Mouse (Mus musculus) forebrain, embryonic 16.5 days (tissue): Measurements from ENCODE around the gene Gm39566. TPM values are rescaled to one million over a fixed set of nuclear protein-coding genes. Genes with fewer than 3 reads are reported as not detected.

Source experiments
- polyA plus RNA-seq: library from polyadenylated mRNA; unstranded; fragments of >200 nt; fragmentation: Nextera tagmentation; extraction: Ambion mirVana; gene quantifications from 2 replicates; pipeline ENCODE4 v1.2.1, GENCODE M21; 2015

Gm39566 gene
- polyA plus RNA-seq, 1 experiment from 2014 or later = not detected

Other genes with a start within 250 kb of the Gm39566 start
- 27.3 and 28.6 TPM in 2 replicates for gene Wrap53, start 235.0 kb downstream of the Gm39566 start, polyA plus RNA-seq
- 103 and 109 TPM in 2 replicates for gene Trp53, start 234.9 kb downstream of the Gm39566 start, polyA plus RNA-seq
- gene Atp1b2, start 209.4 kb downstream of the Gm39566 start, polyA plus RNA-seq = 30.2 and 33.8 TPM in 2 replicates
- not detected in 2 replicates for gene Shbg, start 197.4 kb downstream of the Gm39566 start, polyA plus RNA-seq
- 17.3 and 23.8 TPM in 2 replicates for gene Sat2, start 193.3 kb downstream of the Gm39566 start, polyA plus RNA-seq
- 37.1 and 47.7 TPM in 2 replicates for gene Fxr2, start 182.3 kb downstream of the Gm39566 start, polyA plus RNA-seq
- gene Sox15, start 160.0 kb downstream of the Gm39566 start, polyA plus RNA-seq = not detected in 2 replicates
- gene Mpdu1, start 152.7 kb downstream of the Gm39566 start, polyA plus RNA-seq = 82.1 and 90.4 TPM in 2 replicates
- gene Cd68, start 149.1 kb downstream of the Gm39566 start, polyA plus RNA-seq = 6.4 and 7.8 TPM in 2 replicates
- gene Eif4a1, start 142.9 kb downstream of the Gm39566 start, polyA plus RNA-seq = 563 and 599 TPM in 2 replicates
- 97.0 and 115 TPM in 2 replicates for gene Senp3, start 133.2 kb downstream of the Gm39566 start, polyA plus RNA-seq
- gene Tnfsf13, start 129.5 kb downstream of the Gm39566 start, polyA plus RNA-seq = 0.34 and 0.46 TPM in 2 replicates
- 1.1 and 1.2 TPM in 2 replicates for gene Tnfsf12, start 119.4 kb downstream of the Gm39566 start, polyA plus RNA-seq
- gene Tnfsfm13, start 119.2 kb downstream of the Gm39566 start, polyA plus RNA-seq = 0.81 and 1.2 TPM in 2 replicates
- gene Polr2a, start 56.7 kb downstream of the Gm39566 start, polyA plus RNA-seq = 16.4 and 18.1 TPM in 2 replicates
- 0.16 and 0.18 TPM in 2 replicates for gene Slc35g3, start 53.3 kb downstream of the Gm39566 start, polyA plus RNA-seq
- 3.3 and 3.6 TPM in 2 replicates for gene Zbtb4, start 49.4 kb downstream of the Gm39566 start, polyA plus RNA-seq
- gene Chrnb1, start 19.4 kb downstream of the Gm39566 start, polyA plus RNA-seq = 1.2 TPM in 2 replicates
- 5.2 and 5.9 TPM in 2 replicates for gene Fgf11, start 13.4 kb downstream of the Gm39566 start, polyA plus RNA-seq
- 0.45 and 0.77 TPM in 2 replicates for gene Tmem102, start 9.7 kb downstream of the Gm39566 start, polyA plus RNA-seq
- gene Spem2, start 3.2 kb upstream of the Gm39566 start, polyA plus RNA-seq = not detected in 2 replicates
- 0.72 and 0.75 TPM in 2 replicates for gene Spem1, start 6.9 kb upstream of the Gm39566 start, polyA plus RNA-seq
- 18.7 and 22.8 TPM in 2 replicates for gene Nlgn2, start 22.5 kb upstream of the Gm39566 start, polyA plus RNA-seq
- 254 and 272 TPM in 2 replicates for gene Tmem256, start 23.2 kb upstream of the Gm39566 start, polyA plus RNA-seq
- gene Plscr3, start 31.1 kb upstream of the Gm39566 start, polyA plus RNA-seq = 55.0 and 57.7 TPM in 2 replicates
- 0.29 and 0.39 TPM in 2 replicates for gene Tnk1, start 43.4 kb upstream of the Gm39566 start, polyA plus RNA-seq
- not detected in 2 replicates for gene Tmem95, start 62.7 kb upstream of the Gm39566 start, polyA plus RNA-seq
- gene Kctd11, start 66.1 kb upstream of the Gm39566 start, polyA plus RNA-seq = 1.3 and 1.9 TPM in 2 replicates
- 0.48 and 0.49 TPM in 2 replicates for gene Acap1, start 80.2 kb upstream of the Gm39566 start, polyA plus RNA-seq
- gene 2810408A11Rik, start 85.7 kb upstream of the Gm39566 start, polyA plus RNA-seq = 16.4 and 18.5 TPM in 2 replicates
- gene Neurl4, start 85.8 kb upstream of the Gm39566 start, polyA plus RNA-seq = 19.0 and 21.5 TPM in 2 replicates
- 81.2 and 91.8 TPM in 2 replicates for gene Gps2, start 98.6 kb upstream of the Gm39566 start, polyA plus RNA-seq
- 1,142 and 1,181 TPM in 2 replicates for gene Eif5a, start 106.7 kb upstream of the Gm39566 start, polyA plus RNA-seq
- 3.3 and 3.4 TPM in 2 replicates for gene Ybx2, start 120.5 kb upstream of the Gm39566 start, polyA plus RNA-seq
- gene Slc2a4, start 132.9 kb upstream of the Gm39566 start, polyA plus RNA-seq = 6.6 and 6.7 TPM in 2 replicates
- gene Cldn7, start 149.5 kb upstream of the Gm39566 start, polyA plus RNA-seq = 0.84 TPM in 1 of 2 replicates, not detected in the other
- 19.0 and 24.6 TPM in 2 replicates for gene Ctdnep1, start 165.9 kb upstream of the Gm39566 start, polyA plus RNA-seq
- gene Elp5, start 167.2 kb upstream of the Gm39566 start, polyA plus RNA-seq = 166 and 167 TPM in 2 replicates
- 563 and 565 TPM in 2 replicates for gene Gabarap, start 175.8 kb upstream of the Gm39566 start, polyA plus RNA-seq
- 63.7 and 66.8 TPM in 2 replicates for gene Phf23, start 180.5 kb upstream of the Gm39566 start, polyA plus RNA-seq
- gene Dvl2, start 185.3 kb upstream of the Gm39566 start, polyA plus RNA-seq = 34.6 and 34.7 TPM in 2 replicates
- 60.2 and 60.6 TPM in 2 replicates for gene Acadvl, start 200.1 kb upstream of the Gm39566 start, polyA plus RNA-seq
- 25.6 and 32.7 TPM in 2 replicates for gene Dlg4, start 201.6 kb upstream of the Gm39566 start, polyA plus RNA-seq
- gene Asgr1, start 238.8 kb upstream of the Gm39566 start, polyA plus RNA-seq = 1.5 and 2.0 TPM in 2 replicates